Mouse (Mus musculus) lung, postnatal 10 days (tissue): Measurements from ENCODE around the gene Gm2431.
"Not testable (repeated sequence)": the region's sequence is repeated elsewhere in the genome, so short reads cannot be mapped to it uniquely, and the experiment has no call there.

Source experiments
- DNase-seq: peaks from one replicate; pipeline ENCODE4 v3.0.0; 2021

Gm2431 gene

DNA sequence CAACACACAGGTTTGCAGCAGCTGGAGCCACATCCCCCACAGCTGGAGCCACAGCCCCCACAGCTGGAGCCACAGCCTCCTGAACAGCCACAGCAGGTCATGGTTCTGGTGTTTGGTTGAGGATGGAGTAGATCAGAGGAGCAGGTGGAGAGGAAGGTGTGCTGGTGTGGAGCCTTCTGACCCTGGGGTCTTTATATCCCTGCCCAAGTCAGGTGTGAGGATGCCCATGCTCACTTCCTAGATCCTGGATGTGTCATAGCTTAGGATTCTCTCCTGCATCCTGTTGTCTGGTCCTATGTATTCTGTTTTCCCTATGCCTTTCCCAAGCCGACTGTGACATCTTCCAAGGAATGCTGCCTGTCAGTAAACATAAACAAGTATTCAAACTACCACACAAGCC is at the start of gene Gm2431:
Gene Gm2431 (minus strand): TSS at position 101 of the 400 bp plus-strand sequence.
- DNase-seq = not testable (repeated sequence)

DNA sequence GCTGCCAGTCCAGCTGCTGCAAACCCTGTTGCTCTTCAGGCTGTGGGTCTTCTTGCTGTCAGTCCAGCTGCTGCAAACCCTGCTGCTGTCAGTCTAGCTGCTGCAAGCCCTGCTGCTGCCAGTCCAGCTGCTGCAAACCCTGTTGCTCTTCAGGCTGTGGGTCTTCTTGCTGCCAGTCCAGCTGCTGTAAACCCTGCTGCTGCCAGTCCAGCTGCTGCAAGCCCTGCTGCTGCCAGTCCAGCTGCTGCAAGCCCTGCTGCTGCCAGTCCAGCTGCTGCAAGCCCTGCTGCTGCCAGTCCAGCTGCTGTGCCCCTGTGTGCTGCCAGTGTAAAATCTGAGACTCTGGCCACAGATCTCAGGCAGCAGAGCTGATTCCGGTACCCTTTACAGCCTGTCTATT is 45.8 kb upstream of the Gm2431 start:
- not testable (repeated sequence) for DNase-seq

DNA sequence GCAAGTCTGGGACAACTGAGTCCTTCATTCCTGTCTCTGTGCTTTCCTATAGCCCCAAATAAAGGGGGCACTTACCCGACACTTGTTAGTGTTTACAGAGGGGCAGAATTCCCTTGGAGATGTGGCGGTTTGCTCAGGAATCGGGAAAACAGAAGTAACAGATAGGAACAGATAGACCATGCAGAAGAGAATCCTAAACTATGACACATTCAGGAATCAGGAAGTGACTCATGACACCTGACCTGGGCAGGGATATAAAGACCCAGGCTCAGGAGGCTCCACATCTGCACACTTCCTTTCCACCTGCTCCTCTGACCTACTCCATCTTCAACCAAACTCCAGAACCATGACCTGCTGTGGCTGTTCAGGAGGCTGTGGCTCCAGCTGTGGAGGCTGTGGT is 45.1 kb upstream of the Gm2431 start, which contains the start of gene Krtap5-4:
Gene Krtap5-4 (plus strand): TSS at position 301 of the 400 bp plus-strand sequence.
- no peak for DNase-seq

DNA sequence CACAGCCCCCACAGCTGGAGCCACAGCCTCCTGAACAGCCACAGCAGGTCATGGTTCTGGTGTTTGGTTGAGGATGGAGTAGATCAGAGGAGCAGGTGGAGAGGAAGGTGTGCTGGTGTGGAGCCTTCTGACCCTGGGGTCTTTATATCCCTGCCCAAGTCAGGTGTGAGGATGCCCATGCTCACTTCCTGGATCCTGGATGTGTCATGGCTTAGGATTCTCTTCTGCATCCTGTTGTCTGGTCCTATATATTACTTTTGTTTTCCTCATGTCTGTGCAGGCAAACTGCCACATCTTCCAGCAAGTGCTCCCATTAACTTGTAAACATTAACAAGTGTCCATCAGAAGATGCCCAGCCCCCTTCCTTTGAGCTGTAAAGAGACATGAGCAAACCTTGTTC is 38.9 kb upstream of the Gm2431 start, which contains the start of gene Krtap5-1:
Gene Krtap5-1 (minus strand): TSS at position 101 of the 400 bp plus-strand sequence.
- DNase-seq = not testable (repeated sequence)

GRCm38 (mm10) chr7:142296108-142296507 is 38.0 kb upstream of the Gm2431 start:
- DNase-seq = peak; percentile 40

- DNase-seq = no peak
Measured at GRCm38 (mm10) chr7:142295418-142295817, 37.3 kb upstream of the Gm2431 start.

GRCm38 (mm10) chr7:142293851-142294250 is 35.7 kb upstream of the Gm2431 start:
- DNase-seq = peak; percentile 34

GRCm38 (mm10) chr7:142285910-142286612 is 27.9 kb upstream of the Gm2431 start:
- DNase-seq = peak; percentile 53

GRCm38 (mm10) chr7:142285130-142285835 is 27.1 kb upstream of the Gm2431 start:
- peak; percentile 59 for DNase-seq

DNA sequence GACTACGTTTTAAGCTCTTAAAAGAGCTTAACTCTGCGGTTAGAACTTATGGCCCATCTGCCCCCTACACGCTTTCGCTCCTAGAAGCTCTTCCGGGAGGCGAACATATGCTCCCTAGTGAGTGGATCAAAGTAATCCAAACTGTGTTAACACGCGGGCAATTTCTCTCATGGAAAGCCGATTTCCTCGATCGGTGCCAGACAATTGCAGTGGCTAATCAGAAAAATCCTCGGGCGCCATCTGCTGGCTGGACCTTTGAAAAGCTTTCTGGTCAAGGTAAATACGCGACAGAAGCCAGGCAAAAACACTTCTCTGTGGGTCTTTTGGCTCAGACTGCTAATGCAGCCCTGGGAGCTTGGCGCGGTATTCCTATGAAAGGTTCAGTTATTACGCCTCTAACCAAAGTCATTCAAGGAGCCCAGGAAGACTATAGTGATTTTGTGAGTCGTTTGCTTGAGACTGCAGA is 26.5 kb upstream of the Gm2431 start:
- peak; percentile 95 for DNase-seq

GRCm38 (mm10) chr7:142284023-142284591 is 26.0 kb upstream of the Gm2431 start:
- DNase-seq = peak; percentile 82

- not testable (repeated sequence) for DNase-seq
Measured at GRCm38 (mm10) chr7:142282847-142283246, 24.7 kb upstream of the Gm2431 start.

DNA sequence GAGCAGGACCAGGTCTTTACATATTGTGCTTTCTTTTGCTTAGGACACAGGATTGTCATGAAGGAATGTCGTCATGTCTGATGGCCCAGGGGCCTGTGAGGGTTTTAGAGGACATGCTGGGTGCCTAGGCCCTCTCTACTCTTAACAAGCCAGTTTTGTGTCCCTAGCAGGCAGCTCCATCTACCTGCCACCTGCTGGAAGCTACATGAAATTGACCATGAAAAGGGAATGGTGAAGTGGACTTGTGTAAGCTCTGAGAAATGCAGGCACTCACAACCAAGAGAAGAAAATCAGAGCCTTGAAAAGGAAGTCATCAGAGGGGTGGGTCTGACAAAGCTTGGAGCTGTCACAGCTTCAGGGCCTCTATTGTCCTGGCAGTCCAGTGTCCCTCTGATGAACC is 21.1 kb upstream of the Gm2431 start:
- not testable (repeated sequence) for DNase-seq

DNA sequence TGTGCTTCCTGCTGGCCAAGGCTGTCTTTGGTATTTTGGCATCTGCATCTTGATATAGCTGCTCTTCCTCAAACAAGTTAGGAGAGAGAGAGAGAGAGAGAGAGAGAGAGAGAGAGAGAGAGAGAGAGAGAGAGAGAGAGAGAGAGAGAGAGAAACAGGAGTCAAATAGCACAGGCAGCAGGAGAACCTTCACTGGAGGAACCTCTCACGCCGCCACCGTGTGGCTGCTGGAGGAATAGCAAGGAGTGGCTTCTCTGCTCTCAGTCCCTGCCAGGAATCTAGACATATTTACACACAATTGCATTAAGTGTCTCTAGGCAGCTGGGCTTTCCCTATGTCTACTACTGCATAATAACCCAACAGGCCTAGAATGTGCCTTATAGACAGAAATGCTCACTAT is 20.0 kb upstream of the Gm2431 start:
- DNase-seq = peak; percentile 80

DNA sequence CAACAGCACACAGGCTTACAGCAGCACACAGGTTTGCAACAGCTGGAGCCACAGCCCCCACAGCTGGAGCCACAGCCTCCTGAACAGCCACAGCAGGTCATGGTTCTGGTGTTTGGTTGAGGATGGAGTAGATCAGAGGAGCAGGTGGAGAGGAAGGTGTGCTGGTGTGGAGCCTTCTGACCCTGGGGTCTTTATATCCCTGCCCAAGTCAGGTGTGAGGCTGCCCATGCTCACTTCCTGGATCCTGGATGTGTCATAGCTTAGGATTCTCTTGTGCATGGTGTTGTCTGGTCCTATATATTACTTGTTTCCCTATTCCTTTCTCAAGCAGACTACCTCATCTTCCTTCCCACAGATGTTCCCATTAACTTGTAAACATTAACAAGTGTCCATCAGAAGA is 16.1 kb upstream of the Gm2431 start, which contains the start of gene Gm4559:
Gene Gm4559 (minus strand): TSS at position 101 of the 400 bp plus-strand sequence.
- not testable (repeated sequence) for DNase-seq

- peak; percentile 50 for DNase-seq
Measured at GRCm38 (mm10) chr7:142255517-142255916, 2.6 kb downstream of the Gm2431 start.

DNA sequence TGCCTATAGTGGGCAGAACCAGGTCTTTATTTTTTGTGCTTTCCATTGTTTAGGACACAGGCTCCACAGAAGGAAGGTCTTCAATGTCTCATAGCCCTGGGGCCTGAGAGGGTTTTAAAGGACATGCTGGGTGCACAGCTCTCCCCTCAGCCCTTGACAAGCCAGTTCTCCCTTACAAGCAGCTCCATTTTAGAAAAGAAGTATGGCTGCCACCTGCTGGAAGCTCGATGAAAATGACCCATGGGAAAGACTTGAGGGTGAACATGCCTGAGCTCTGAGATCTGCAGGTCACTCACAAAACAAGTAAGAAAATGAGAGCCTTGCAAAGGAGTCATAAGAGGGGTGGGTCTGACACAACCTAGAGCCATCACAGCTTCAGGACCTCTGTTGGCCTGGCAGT is 8.3 kb downstream of the Gm2431 start:
- DNase-seq = peak; percentile 49

DNA sequence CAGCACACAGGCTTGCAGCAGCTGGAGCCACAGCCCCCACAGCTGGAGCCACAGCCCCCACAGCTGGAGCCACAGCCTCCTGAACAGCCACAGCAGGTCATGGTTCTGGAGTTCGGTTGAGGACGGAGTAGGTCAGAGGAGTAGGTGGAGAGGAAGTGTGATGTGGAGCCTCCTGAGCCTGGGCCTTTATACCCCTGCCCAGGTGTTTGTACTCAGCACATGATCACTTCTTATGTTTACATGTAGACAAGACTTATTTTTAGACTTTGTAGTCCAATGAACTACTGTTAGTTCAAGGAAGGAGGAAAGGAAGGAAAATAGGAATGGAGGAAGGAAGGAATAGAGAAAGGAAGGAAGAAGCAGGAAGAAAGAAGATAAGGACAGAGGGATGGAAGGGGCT is 17.2 kb downstream of the Gm2431 start, which contains the start of gene Gm40460:
Gene Gm40460 (minus strand): TSS at position 101 of the 400 bp plus-strand sequence.
- no peak for DNase-seq

DNA sequence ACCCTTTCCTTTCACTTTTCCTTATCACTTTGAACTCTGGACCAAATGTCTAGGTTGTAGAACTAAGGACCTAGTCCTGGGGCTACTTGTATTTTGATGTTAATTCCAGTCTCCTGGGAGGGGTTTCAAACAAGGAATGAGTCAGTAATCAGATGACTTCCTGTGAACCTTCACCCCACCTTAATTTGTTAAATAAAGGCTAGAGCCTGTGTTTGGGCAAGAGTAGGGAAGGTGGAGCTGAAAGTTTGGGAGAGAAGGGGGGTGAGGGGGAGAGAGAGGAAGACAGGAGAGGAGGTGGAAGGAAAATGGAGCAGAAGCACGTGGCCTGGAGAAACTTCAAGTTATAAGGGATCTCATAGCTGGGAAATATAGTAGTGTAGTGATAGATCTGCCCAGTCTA is 26.6 kb downstream of the Gm2431 start:
- no peak for DNase-seq

DNA sequence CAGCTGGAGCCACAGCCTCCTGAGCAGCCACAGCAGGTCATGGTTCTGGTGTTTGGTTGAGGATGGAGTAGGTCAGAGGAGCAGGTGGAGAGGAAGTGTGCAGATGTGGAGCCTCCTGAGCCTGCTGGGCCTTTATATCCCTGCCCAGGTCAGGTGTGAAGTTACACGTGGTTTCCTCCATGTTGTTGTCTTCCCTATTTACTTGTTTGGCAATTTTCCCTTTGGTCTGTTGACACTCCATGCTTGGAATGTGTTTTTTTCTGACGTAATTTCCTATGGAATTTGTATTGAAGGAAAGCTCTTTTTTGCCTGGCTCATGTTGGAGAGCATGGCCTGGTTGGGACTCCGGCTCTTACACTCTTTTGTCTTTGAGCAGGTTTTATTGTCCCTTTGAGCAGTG is 28.3 kb downstream of the Gm2431 start, which contains the start of gene Krtap5-5:
Gene Krtap5-5 (minus strand): TSS at position 101 of the 400 bp plus-strand sequence.
- DNase-seq = not testable (repeated sequence)

DNA sequence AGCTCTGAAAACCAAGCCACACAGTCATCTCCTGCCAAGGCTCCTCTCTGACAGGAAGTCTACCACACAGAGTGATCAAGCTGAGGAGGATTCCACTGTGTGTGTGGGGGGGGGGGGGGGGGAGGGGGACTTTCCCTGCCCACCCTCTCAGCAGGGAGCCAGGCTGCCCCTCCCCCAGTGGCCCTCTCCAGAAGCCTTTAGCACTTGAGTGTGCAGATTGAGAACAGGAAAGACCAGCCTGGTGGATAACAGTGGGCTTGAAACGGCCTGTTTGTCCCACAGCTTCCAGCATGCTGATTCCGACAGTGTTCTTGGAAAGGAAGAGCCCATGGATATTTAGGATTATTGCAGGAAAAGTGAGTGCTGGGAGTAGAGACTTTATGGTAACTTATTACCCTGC is 33.6 kb downstream of the Gm2431 start:
- peak; percentile 8 for DNase-seq

DNA sequence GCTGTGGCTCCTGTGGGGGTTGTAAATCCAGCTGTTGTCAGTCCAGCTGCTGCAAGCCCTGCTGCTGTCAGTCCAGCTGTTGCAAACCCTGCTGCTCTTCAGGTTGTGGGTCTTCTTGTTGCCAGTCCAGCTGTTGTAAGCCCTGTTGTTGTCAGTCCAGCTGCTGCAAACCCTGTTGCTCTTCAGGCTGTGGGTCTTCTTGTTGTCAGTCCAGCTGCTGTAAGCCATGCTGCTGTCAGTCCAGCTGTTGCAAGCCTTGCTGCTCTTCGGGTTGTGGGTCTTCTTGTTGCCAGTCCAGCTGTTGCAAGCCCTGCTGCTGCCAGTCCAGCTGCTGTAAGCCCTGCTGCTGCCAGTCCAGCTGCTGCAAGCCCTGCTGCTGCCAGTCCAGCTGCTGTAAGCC is 46.0 kb downstream of the Gm2431 start:
- not testable (repeated sequence) for DNase-seq

DNA sequence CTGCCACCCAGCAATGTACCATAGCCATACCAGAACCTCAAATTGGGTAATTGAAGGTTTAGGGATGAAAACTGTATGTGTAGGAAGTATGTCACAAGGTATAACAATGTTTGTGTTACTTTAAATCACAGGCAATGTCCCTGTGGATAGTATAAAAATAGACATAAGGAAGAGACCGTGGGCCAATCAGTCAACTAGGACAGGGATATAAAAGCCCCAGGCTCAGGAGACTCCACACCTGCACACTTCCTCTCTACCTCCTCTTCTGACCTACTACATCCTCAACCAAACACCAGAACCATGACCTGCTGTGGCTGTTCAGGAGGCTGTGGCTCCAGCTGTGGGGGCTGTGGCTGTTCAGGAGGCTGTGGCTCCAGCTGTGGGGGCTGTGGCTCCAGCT is 46.6 kb downstream of the Gm2431 start, which contains the start of gene Gm7579:
Gene Gm7579 (plus strand): TSS at position 301 of the 400 bp plus-strand sequence.
- no peak for DNase-seq
